Mouse (Mus musculus) spleen, adult 2 months (tissue): Measurements from ENCODE around the gene Lrp6.

Experiments
- CTCF ChIP-seq: fragments of 200-500 bp; IDR thresholded peaks from 2 replicates; pipeline ENCODE4 v1.5.1; 2011; ENCODE audit warnings: mild to moderate bottlenecking, inconsistent platforms; ENCODE audit not compliant: insufficient read depth, insufficient read length, insufficient replicate concordance; ENCODE audit errors: extremely low read depth
- POLR2A ChIP-seq: fragments of 200-500 bp; IDR thresholded peaks from 2 replicates; pipeline ENCODE4 v1.6.1; 2011; ENCODE audit warnings: low read depth, low read length, inconsistent platforms

GRCm38 (mm10) chr6:134566248-134566817 is 432 bp downstream of the Lrp6 start:
- no peak for TF ChIP-seq CTCF
- TF ChIP-seq POLR2A: no peak
